Mouse (Mus musculus): ENCODE results near the gene Gm42421.

DNA sequence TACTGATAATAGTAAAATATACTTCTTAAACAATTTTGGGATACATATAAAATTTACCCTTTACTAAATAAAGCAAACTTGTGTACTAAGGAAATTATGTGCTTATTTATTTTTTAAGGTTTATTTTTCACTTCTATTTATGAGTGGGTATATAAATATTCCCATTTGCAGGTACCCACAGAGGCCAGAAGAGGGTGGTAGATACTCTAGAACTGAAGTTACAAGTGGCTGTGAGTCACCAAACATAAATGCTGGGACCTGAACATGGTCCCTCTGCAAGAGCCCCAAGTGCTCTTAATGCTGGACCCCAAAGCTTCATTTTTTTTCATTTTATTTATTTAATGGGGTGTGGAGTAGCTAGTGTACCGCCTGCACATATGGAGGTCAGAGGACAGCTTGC is 5.9 kb downstream of the Gm42421 start:
- TF ChIP-seq CTCF (IDR thresholded peaks at IDR 0.05; ENCODE audit: control insufficient read depth, insufficient read depth, insufficient read length): no peak
- TF ChIP-seq MYOG (IDR thresholded peaks at IDR 0.05; ENCODE audit: control insufficient read depth, extremely low read depth, insufficient read length): no peak
- TF ChIP-seq USF1 (IDR thresholded peaks at IDR 0.05; ENCODE audit: low read depth): no peak
- TF ChIP-seq CEBPB (IDR thresholded peaks at IDR 0.05; ENCODE audit: low read depth): no peak

Measured in C2C12 (cell line).